Mouse (Mus musculus) neural tube, embryonic 15.5 days (tissue): ENCODE measurements at regions not wholly inside any gene's neighbourhood (a gene's known extent, or its start where the extent isn't known, plus 50 kb on each side); places are given as distances from the start of the nearest gene placed in this dataset.

Experiments used
- ATAC-seq: fragments of 200-750 bp; cut with Nextera tagmentation; 2 replicates; pipeline ENCODE4 v1.8.0; 2017; ENCODE audit warnings: mild to moderate bottlenecking, moderate TSS enrichment, moderate library complexity; ENCODE audit not compliant: low FRiP score
- H3K27ac ChIP-seq: fragments of 300-500 bp; sonication (generic); replicated peaks from 2 replicates; pipeline ENCODE4 v1.5.1; 2015; ENCODE audit warnings: mild to moderate bottlenecking, inconsistent platforms
- H3K27me3 ChIP-seq: fragments of 300-500 bp; sonication (generic); replicated peaks from 2 replicates; pipeline ENCODE4 v1.6.1; 2015; ENCODE audit warnings: inconsistent platforms
- H3K36me3 ChIP-seq: fragments of 300-500 bp; sonication (generic); 2 replicates; pipeline ENCODE4 v1.6.1; 2015; ENCODE audit warnings: inconsistent platforms
- H3K4me1 ChIP-seq: fragments of 300-500 bp; sonication (generic); 2 replicates; pipeline ENCODE4 v1.6.1; 2015; ENCODE audit warnings: inconsistent platforms
- H3K4me2 ChIP-seq: fragments of 300-500 bp; sonication (generic); 2 replicates; pipeline ENCODE4 v1.6.1; 2015; ENCODE audit warnings: inconsistent platforms, mild to moderate bottlenecking, moderate library complexity
- H3K4me3 ChIP-seq: fragments of 300-500 bp; sonication (generic); replicated peaks from 2 replicates; pipeline ENCODE4 v1.5.1; 2015; ENCODE audit warnings: mild to moderate bottlenecking, inconsistent platforms
- H3K9ac ChIP-seq: fragments of 300-500 bp; sonication (generic); replicated peaks from 2 replicates; pipeline ENCODE4 v1.6.1; 2015; ENCODE audit warnings: mild to moderate bottlenecking, inconsistent platforms
- H3K9me3 ChIP-seq: fragments of 300-500 bp; sonication (generic); replicated peaks from 2 replicates; pipeline ENCODE4 v1.6.1; 2016; ENCODE audit warnings: inconsistent platforms
- WGBS: fragments of 180-500 bp; shearing (Covaris S2); methylation state at CpG from one replicate; pipeline ENCODE4 v1.1.7; 2015; ENCODE audit warnings: mixed read lengths; 5-methylcytosine and 5-hydroxymethylcytosine counted together

- Histone ChIP-seq H3K9ac (no peak overlapping the region), H3K27me3 (no peaks in the 10 kb centered on the region), H3K4me1 (no peaks in the 10 kb centered on the region), H3K27ac (no peak overlapping the region), H3K4me2 (no peak overlapping the region), H3K36me3 (no peaks in the 10 kb centered on the region), H3K4me3 (no peak overlapping the region), H3K9me3 (no peaks in the 10 kb centered on the region)
- ATAC-seq = no peak
Measured at GRCm38 (mm10) chr1:149463930-149464329, 497.2 kb downstream of the Pla2g4a start.

- Histone ChIP-seq H3K36me3 (no peaks in the 10 kb centered on the region), H3K27me3 (no peaks in the 10 kb centered on the region), H3K4me3 (no peak overlapping the region), H3K4me1 (no peaks in the 10 kb centered on the region), H3K9me3 (no peaks in the 10 kb centered on the region), H3K27ac (peak overlapping the region; percentile 58; the same call in 1 of the 2 replicates), H3K9ac (no peak overlapping the region), H3K4me2 (no peak overlapping the region)
- 68% methylated on average over 2 of the region's 2 CpGs for WGBS
- peak; percentile 74 for ATAC-seq
Measured at GRCm38 (mm10) chr1:149449801-149450493, 511.1 kb downstream of the Pla2g4a start.

DNA sequence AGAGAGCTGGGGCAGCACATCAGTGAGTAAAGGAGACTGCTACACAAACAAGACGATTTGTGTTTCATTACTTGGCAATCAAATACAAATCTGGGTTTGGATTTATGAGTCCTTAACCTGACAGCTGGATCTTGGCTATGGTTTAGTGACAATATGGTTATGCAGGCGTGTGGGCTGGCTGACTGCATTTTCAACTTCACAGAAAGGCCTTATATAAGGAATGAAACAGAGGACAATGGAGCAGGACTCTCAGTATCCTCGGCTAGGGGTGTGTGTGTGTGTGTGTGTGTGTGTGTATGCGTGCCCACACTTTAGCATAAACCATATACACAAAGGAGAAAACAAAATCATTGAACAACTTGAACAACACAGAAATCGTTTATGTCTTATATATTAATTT lies 512.6 kb downstream of the Pla2g4a start:
- no peak for ATAC-seq

DNA sequence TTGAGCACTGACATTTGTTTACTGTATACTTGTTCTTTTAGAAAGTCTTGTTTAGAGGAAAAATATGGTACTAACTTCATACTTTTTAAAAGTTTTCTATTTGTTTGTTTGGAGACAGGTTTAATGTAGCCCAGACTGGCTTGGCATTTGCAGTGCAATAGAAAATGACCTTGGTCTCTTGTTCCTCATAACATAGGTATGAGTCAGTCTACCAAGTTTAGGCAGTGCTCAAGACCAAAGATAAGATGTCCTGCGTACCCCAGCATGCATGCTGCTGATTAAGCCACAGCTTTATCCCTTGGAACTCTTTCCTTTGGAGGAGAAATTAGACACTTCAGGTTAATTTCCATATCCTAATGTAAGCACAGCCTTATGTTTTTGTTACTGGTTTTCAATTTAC lies 550.1 kb downstream of the Pla2g4a start:
- Histone ChIP-seq H3K9me3 (no peaks in the 10 kb centered on the region), H3K4me2 (no peak overlapping the region), H3K9ac (no peak overlapping the region), H3K4me3 (no peak overlapping the region), H3K36me3 (no peaks in the 10 kb centered on the region), H3K4me1 (no peaks in the 10 kb centered on the region), H3K27me3 (no peaks in the 10 kb centered on the region), H3K27ac (no peak overlapping the region)
- no peak for ATAC-seq
- WGBS = 84% methylated on average over 1 of the region's 1 CpGs

More for the DNA sequence above, 512.6 kb downstream of the Pla2g4a start:
- H3K27me3 ChIP-seq = no peaks in the 10 kb centered on the region
- no peak overlapping the region for H3K4me3 ChIP-seq
- no peak overlapping the region for H3K27ac ChIP-seq
- no peaks in the 10 kb centered on the region for H3K4me1 ChIP-seq
- no peaks in the 10 kb centered on the region for H3K36me3 ChIP-seq
- no peaks in the 10 kb centered on the region for H3K9me3 ChIP-seq
- no peak overlapping the region for H3K9ac ChIP-seq
- WGBS = 71% methylated on average over 5 of the region's 5 CpGs
- H3K4me2 ChIP-seq = no peak overlapping the region

GRCm38 (mm10) chr1:149405367-149405766 lies 555.7 kb downstream of the Pla2g4a start:
- H3K4me3 ChIP-seq = no peak overlapping the region
- H3K27me3 ChIP-seq = no peaks in the 10 kb centered on the region
- no peak overlapping the region for H3K9ac ChIP-seq
- 30% methylated on average over 1 of the region's 1 CpGs for WGBS
- no peaks in the 10 kb centered on the region for H3K36me3 ChIP-seq
- no peaks in the 10 kb centered on the region for H3K4me1 ChIP-seq
- H3K9me3 ChIP-seq = no peaks in the 10 kb centered on the region
- H3K4me2 ChIP-seq = no peak overlapping the region
- no peak overlapping the region for H3K27ac ChIP-seq
- ATAC-seq = no peak

DNA sequence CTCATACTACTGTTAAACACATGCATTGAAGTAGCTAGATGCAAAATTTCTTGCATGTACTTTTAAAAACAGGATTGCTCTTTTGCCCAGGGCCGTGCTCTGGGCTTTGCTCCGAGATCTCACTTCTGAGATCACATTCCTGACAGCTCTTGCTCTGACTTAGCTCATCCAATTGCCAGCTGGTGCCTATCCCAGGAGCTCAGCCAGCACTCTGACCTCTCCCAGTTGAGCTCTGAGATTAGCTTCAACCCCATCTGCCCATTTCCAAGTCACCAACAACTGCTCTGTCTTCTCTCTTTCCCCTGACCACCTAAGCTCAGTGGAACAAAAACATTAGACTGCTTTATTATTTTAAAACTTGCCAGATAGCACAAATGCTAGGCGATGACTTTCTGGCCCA lies 572.4 kb downstream of the Pla2g4a start:
- WGBS = 89% methylated on average over 3 of the region's 3 CpGs
- no peaks in the 10 kb centered on the region for H3K36me3 ChIP-seq
- H3K4me2 ChIP-seq = no peak overlapping the region
- no peaks in the 10 kb centered on the region for H3K4me1 ChIP-seq
- no peak for ATAC-seq
- H3K9me3 ChIP-seq = no peaks in the 10 kb centered on the region
- no peak overlapping the region for H3K9ac ChIP-seq
- no peaks in the 10 kb centered on the region for H3K27me3 ChIP-seq
- no peak overlapping the region for H3K27ac ChIP-seq
- H3K4me3 ChIP-seq = no peak overlapping the region

GRCm38 (mm10) chr1:149351338-149351907 lies 609.7 kb downstream of the Pla2g4a start:
- no peaks in the 10 kb centered on the region for H3K36me3 ChIP-seq
- H3K9me3 ChIP-seq = no peaks in the 10 kb centered on the region
- H3K27me3 ChIP-seq = no peaks in the 10 kb centered on the region
- no peaks in the 10 kb centered on the region for H3K4me1 ChIP-seq
- H3K9ac ChIP-seq = no peak overlapping the region
- no peak for ATAC-seq
- no peak overlapping the region for H3K4me2 ChIP-seq
- H3K27ac ChIP-seq = no peak overlapping the region
- H3K4me3 ChIP-seq = no peak overlapping the region

DNA sequence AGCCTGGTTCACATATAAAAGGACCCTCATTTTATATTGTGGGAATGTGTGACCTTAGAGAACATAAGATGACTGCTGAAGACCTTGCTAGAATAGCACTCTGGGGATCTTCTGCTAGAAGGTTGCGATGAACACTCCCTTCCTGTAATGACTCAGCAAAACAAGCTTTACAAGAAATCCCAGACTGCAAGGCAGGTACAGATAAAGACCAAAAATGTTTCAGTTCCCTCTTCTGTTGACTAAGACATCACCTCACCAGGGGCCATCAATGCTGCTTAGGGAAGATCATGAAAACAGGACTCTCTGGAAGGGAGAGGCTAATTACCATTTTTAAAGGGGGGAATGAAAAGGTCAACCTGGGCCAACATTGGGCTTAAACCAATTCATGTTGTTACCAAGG lies 613.7 kb downstream of the Pla2g4a start:
- Histone ChIP-seq H3K9me3 (0 out of 2 replicates have a peak, but pooled peaks cover 3% of the 10 kb centered on the region), H3K27ac (no peak overlapping the region), H3K4me2 (no peak overlapping the region), H3K27me3 (no peaks in the 10 kb centered on the region), H3K4me1 (no peaks in the 10 kb centered on the region), H3K36me3 (no peaks in the 10 kb centered on the region), H3K9ac (no peak overlapping the region), H3K4me3 (no peak overlapping the region)
- 78% methylated on average over 1 of the region's 1 CpGs for WGBS
- no peak for ATAC-seq

- no peak overlapping the region for H3K4me3 ChIP-seq
Measured at GRCm38 (mm10) chr1:149338158-149338557, 622.9 kb downstream of the Pla2g4a start.

DNA sequence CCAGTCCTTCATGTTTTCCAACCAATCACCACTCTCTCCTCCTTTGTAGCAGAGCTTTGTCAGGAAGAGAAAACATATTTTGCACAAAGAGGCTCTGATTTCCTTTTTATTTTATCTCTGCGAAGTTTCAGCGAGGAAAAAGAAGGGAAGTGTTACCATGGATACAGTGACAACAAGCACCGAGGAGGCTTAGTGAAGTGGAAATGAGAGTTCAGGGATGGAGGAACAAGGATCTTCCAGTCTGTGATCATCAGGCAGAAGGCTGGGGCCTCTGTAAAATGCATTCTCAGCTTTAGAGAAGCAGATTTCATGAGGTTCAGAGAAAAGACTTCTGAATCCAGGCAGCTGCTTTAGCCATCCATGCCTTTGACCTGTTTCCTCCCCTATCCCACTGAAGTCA lies 628.9 kb downstream of the Pla2g4a start:
- Histone ChIP-seq H3K4me1 (no peaks in the 10 kb centered on the region), H3K36me3 (no peaks in the 10 kb centered on the region), H3K4me2 (no peak overlapping the region), H3K27ac (no peak overlapping the region), H3K9ac (no peak overlapping the region), H3K9me3 (no peaks in the 10 kb centered on the region), H3K27me3 (no peaks in the 10 kb centered on the region), H3K4me3 (no peak overlapping the region)
- no peak for ATAC-seq
- 30% methylated on average over 3 of the region's 3 CpGs for WGBS

More at GRCm38 (mm10) chr1:149338158-149338557, 622.9 kb downstream of the Pla2g4a start:
- H3K4me1 ChIP-seq = no peaks in the 10 kb centered on the region
- H3K27ac ChIP-seq = no peak overlapping the region
- no peaks in the 10 kb centered on the region for H3K36me3 ChIP-seq
- H3K27me3 ChIP-seq = no peaks in the 10 kb centered on the region
- H3K9me3 ChIP-seq = no peaks in the 10 kb centered on the region
- WGBS = 86% methylated on average over 5 of the region's 5 CpGs
- H3K9ac ChIP-seq = no peak overlapping the region
- ATAC-seq = no peak
- no peak overlapping the region for H3K4me2 ChIP-seq

GRCm38 (mm10) chr1:149327171-149327570 lies 633.9 kb downstream of the Pla2g4a start:
- H3K4me3 ChIP-seq = no peak overlapping the region
- no peak overlapping the region for H3K9ac ChIP-seq
- H3K27me3 ChIP-seq = no peaks in the 10 kb centered on the region
- ATAC-seq = no peak
- no peak overlapping the region for H3K4me2 ChIP-seq
- no peaks in the 10 kb centered on the region for H3K9me3 ChIP-seq
- H3K4me1 ChIP-seq = no peaks in the 10 kb centered on the region
- no peak overlapping the region for H3K27ac ChIP-seq
- 74% methylated on average over 3 of the region's 3 CpGs for WGBS
- H3K36me3 ChIP-seq = no peaks in the 10 kb centered on the region

DNA sequence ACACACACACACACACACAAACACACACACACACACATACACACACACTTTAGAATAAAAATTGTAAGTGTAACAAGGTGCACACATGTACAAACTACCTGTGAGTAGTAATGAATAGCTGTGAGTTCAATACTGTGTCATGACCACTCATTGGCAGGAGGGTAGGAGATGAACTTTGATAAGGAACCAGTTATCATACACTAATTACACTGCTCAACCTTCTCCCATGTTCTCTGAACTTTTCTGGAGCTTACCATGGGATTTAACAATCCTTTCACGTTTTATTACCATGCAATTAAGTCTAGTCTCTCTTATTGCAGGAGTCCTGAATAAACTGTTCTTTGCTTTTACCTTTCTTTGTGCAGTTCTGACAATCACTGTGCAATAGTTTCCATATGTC lies 638.0 kb downstream of the Pla2g4a start:
- Histone ChIP-seq H3K4me2 (no peak overlapping the region), H3K9ac (no peak overlapping the region), H3K4me3 (no peak overlapping the region), H3K27ac (no peak overlapping the region), H3K9me3 (no peaks in the 10 kb centered on the region), H3K36me3 (no peaks in the 10 kb centered on the region), H3K4me1 (no peaks in the 10 kb centered on the region), H3K27me3 (no peaks in the 10 kb centered on the region)
- WGBS = 41% methylated on average over 1 of the region's 1 CpGs
- ATAC-seq = no peak
